Mouse (Mus musculus): ENCODE measurements around the gene Ppp1r10. TPM values are rescaled to one million over a fixed set of nuclear protein-coding genes. Genes with fewer than 3 reads are reported as not detected.

Ppp1r10 gene
- polyA plus RNA-seq, 1 experiment: 33.1 TPM

- Histone ChIP-seq H3ac (ENCODE audit: control insufficient read depth, insufficient read length, low read depth) (no peak overlapping the region), H3K27me3 (ENCODE audit: control insufficient read depth, insufficient read depth, insufficient read length) (no peaks in the 10 kb centered on the region), H3K36me3 (ENCODE audit: control insufficient read depth, insufficient read depth) (peaks cover 76% of the 10 kb centered on the region), H3K79me3 (ENCODE audit: low read depth) (peaks cover 32% of the 10 kb centered on the region), H3K4me3 (ENCODE audit: insufficient read depth, poor library complexity, severe bottlenecking) (no peak overlapping the region), H3K79me2 (ENCODE audit: control insufficient read depth, insufficient read depth) (peaks cover 53% of the 10 kb centered on the region)
- TF ChIP-seq FOSL1 (IDR thresholded peaks at IDR 0.05; ENCODE audit: insufficient read depth, low read length, poor library complexity, severe bottlenecking): no peak
- no peak for TF ChIP-seq MYOD1 (IDR thresholded peaks at IDR 0.05; ENCODE audit: control insufficient read depth, insufficient read length, low read depth)
- no peak for TF ChIP-seq CEBPB (IDR thresholded peaks at IDR 0.05; ENCODE audit: low read depth)
These were observed 4.8 kb downstream of the Ppp1r10 start for GRCm38 (mm10) chr17:35920862-35921562.

GRCm38 (mm10) chr17:35921710-35922109 is 5.5 kb downstream of the Ppp1r10 start:
- Histone ChIP-seq H3K4me3 (ENCODE audit: insufficient read depth, poor library complexity, severe bottlenecking) (no peak overlapping the region), H3K36me3 (ENCODE audit: control insufficient read depth, insufficient read depth) (peaks cover 83% of the 10 kb centered on the region), H3ac (ENCODE audit: control insufficient read depth, insufficient read length, low read depth) (no peak overlapping the region), H3K79me2 (ENCODE audit: control insufficient read depth, insufficient read depth) (peaks cover 50% of the 10 kb centered on the region), H3K27me3 (ENCODE audit: control insufficient read depth, insufficient read depth, insufficient read length) (no peaks in the 10 kb centered on the region), H3K79me3 (ENCODE audit: low read depth) (peaks cover 31% of the 10 kb centered on the region)
- TF ChIP-seq MYOD1 (IDR thresholded peaks at IDR 0.05; ENCODE audit: control insufficient read depth, insufficient read length, low read depth): no peak
- TF ChIP-seq CEBPB (IDR thresholded peaks at IDR 0.05; ENCODE audit: low read depth): no peak
- TF ChIP-seq MAX (IDR thresholded peaks at IDR 0.05): no peak
- no peak for TF ChIP-seq USF1 (IDR thresholded peaks at IDR 0.05; ENCODE audit: low read depth)
- no peak for TF ChIP-seq FOSL1 (IDR thresholded peaks at IDR 0.05; ENCODE audit: insufficient read depth, low read length, poor library complexity, severe bottlenecking)
- no peak for TF ChIP-seq MYOG (IDR thresholded peaks at IDR 0.05; ENCODE audit: control insufficient read depth, extremely low read depth, insufficient read length)
- no peak for TF ChIP-seq CTCF (IDR thresholded peaks at IDR 0.05; ENCODE audit: control insufficient read depth, insufficient read depth, insufficient read length)

- Histone ChIP-seq H3K4me3 (ENCODE audit: insufficient read depth, poor library complexity, severe bottlenecking) (no peak overlapping the region), H3K27me3 (ENCODE audit: control insufficient read depth, insufficient read depth, insufficient read length) (no peaks in the 10 kb centered on the region), H3K36me3 (ENCODE audit: control insufficient read depth, insufficient read depth) (peaks cover 85% of the 10 kb centered on the region), H3ac (ENCODE audit: control insufficient read depth, insufficient read length, low read depth) (no peak overlapping the region), H3K79me2 (ENCODE audit: control insufficient read depth, insufficient read depth) (peaks cover 42% of the 10 kb centered on the region), H3K79me3 (ENCODE audit: low read depth) (peaks cover 25% of the 10 kb centered on the region)
- TF ChIP-seq MYOD1 (IDR thresholded peaks at IDR 0.05; ENCODE audit: control insufficient read depth, insufficient read length, low read depth): no peak
- no peak for TF ChIP-seq MYOG (IDR thresholded peaks at IDR 0.05; ENCODE audit: control insufficient read depth, extremely low read depth, insufficient read length)
- no peak for TF ChIP-seq CTCF (IDR thresholded peaks at IDR 0.05; ENCODE audit: control insufficient read depth, insufficient read depth, insufficient read length)
- no peak for TF ChIP-seq USF1 (IDR thresholded peaks at IDR 0.05; ENCODE audit: low read depth)
- TF ChIP-seq CEBPB (IDR thresholded peaks at IDR 0.05; ENCODE audit: low read depth): no peak
- TF ChIP-seq MAX (IDR thresholded peaks at IDR 0.05): no peak
- TF ChIP-seq FOSL1 (IDR thresholded peaks at IDR 0.05; ENCODE audit: insufficient read depth, low read length, poor library complexity, severe bottlenecking): no peak
These were observed 6.3 kb downstream of the Ppp1r10 start for GRCm38 (mm10) chr17:35922566-35922965.

- H3K27me3 ChIP-seq (ENCODE audit: control insufficient read depth, insufficient read depth, insufficient read length): no peaks in the 10 kb centered on the region
- peaks cover 35% of the 10 kb centered on the region for H3K79me2 ChIP-seq (ENCODE audit: control insufficient read depth, insufficient read depth)
- peaks cover 86% of the 10 kb centered on the region for H3K36me3 ChIP-seq (ENCODE audit: control insufficient read depth, insufficient read depth)
- H3ac ChIP-seq (ENCODE audit: control insufficient read depth, insufficient read length, low read depth): no peak overlapping the region
- no peak overlapping the region for H3K4me3 ChIP-seq (ENCODE audit: insufficient read depth, poor library complexity, severe bottlenecking)
- TF ChIP-seq CTCF (IDR thresholded peaks at IDR 0.05; ENCODE audit: control insufficient read depth, insufficient read depth, insufficient read length) (no peak), MYOG (IDR thresholded peaks at IDR 0.05; ENCODE audit: control insufficient read depth, extremely low read depth, insufficient read length) (no peak), MYOD1 (IDR thresholded peaks at IDR 0.05; ENCODE audit: control insufficient read depth, insufficient read length, low read depth) (no peak), FOSL1 (IDR thresholded peaks at IDR 0.05; ENCODE audit: insufficient read depth, low read length, poor library complexity, severe bottlenecking) (no peak), MAX (IDR thresholded peaks at IDR 0.05) (no peak), USF1 (IDR thresholded peaks at IDR 0.05; ENCODE audit: low read depth) (no peak), CEBPB (IDR thresholded peaks at IDR 0.05; ENCODE audit: low read depth) (no peak)
- peaks cover 17% of the 10 kb centered on the region for H3K79me3 ChIP-seq (ENCODE audit: low read depth)
These were observed 7.0 kb downstream of the Ppp1r10 start for GRCm38 (mm10) chr17:35923281-35923680.

- no peaks in the 10 kb centered on the region for H3K79me2 ChIP-seq (ENCODE audit: control insufficient read depth, insufficient read depth)
- peaks cover 1% of the 10 kb centered on the region for H3K79me3 ChIP-seq (ENCODE audit: low read depth)
- no peak overlapping the region for H3ac ChIP-seq (ENCODE audit: control insufficient read depth, insufficient read length, low read depth)
- TF ChIP-seq MYOG (IDR thresholded peaks at IDR 0.05; ENCODE audit: control insufficient read depth, extremely low read depth, insufficient read length): no peak
- no peak for TF ChIP-seq MYOD1 (IDR thresholded peaks at IDR 0.05; ENCODE audit: control insufficient read depth, insufficient read length, low read depth)
- TF ChIP-seq MAX (IDR thresholded peaks at IDR 0.05): no peak
- no peak for TF ChIP-seq CEBPB (IDR thresholded peaks at IDR 0.05; ENCODE audit: low read depth)
- H3K36me3 ChIP-seq (ENCODE audit: control insufficient read depth, insufficient read depth): peaks cover 86% of the 10 kb centered on the region
- no peak overlapping the region for H3K4me3 ChIP-seq (ENCODE audit: insufficient read depth, poor library complexity, severe bottlenecking)
- H3K27me3 ChIP-seq (ENCODE audit: control insufficient read depth, insufficient read depth, insufficient read length): no peaks in the 10 kb centered on the region
These were observed 11.2 kb downstream of the Ppp1r10 start for GRCm38 (mm10) chr17:35927471-35927870.

- no peak for TF ChIP-seq MAX (IDR thresholded peaks at IDR 0.05)
- no peak for TF ChIP-seq CTCF (IDR thresholded peaks at IDR 0.05; ENCODE audit: control insufficient read depth, insufficient read depth, insufficient read length)
- no peak for TF ChIP-seq FOSL1 (IDR thresholded peaks at IDR 0.05; ENCODE audit: insufficient read depth, low read length, poor library complexity, severe bottlenecking)
- TF ChIP-seq MYOD1 (IDR thresholded peaks at IDR 0.05; ENCODE audit: control insufficient read depth, insufficient read length, low read depth): no peak
- no peak for TF ChIP-seq CEBPB (IDR thresholded peaks at IDR 0.05; ENCODE audit: low read depth)
- TF ChIP-seq MYOG (IDR thresholded peaks at IDR 0.05; ENCODE audit: control insufficient read depth, extremely low read depth, insufficient read length): no peak
- no peak for TF ChIP-seq USF1 (IDR thresholded peaks at IDR 0.05; ENCODE audit: low read depth)
- Histone ChIP-seq H3K79me2 (ENCODE audit: control insufficient read depth, insufficient read depth) (no peaks in the 10 kb centered on the region), H3K4me3 (ENCODE audit: insufficient read depth, poor library complexity, severe bottlenecking) (no peak overlapping the region), H3K79me3 (ENCODE audit: low read depth) (no peaks in the 10 kb centered on the region), H3K36me3 (ENCODE audit: control insufficient read depth, insufficient read depth) (peaks cover 70% of the 10 kb centered on the region), H3K27me3 (ENCODE audit: control insufficient read depth, insufficient read depth, insufficient read length) (no peaks in the 10 kb centered on the region), H3ac (ENCODE audit: control insufficient read depth, insufficient read length, low read depth) (no peak overlapping the region)
These were observed 13.3 kb downstream of the Ppp1r10 start for GRCm38 (mm10) chr17:35929534-35929933.
